Mouse (Mus musculus) hindbrain, postnatal 0 days (tissue): ENCODE results near the gene Cxcl14. TPM values are rescaled to one million over a fixed set of nuclear protein-coding genes. Genes with fewer than 3 reads are reported as not detected.

Experiments
- ATAC-seq: fragments of 200-750 bp; cut with Nextera tagmentation; 2 replicates; pipeline ENCODE4 v1.8.0; 2017; ENCODE audit warnings: mild to moderate bottlenecking, moderate TSS enrichment, moderate library complexity
- DNase-seq: peaks from one replicate; pipeline ENCODE4 v3.0.0-alpha.2; 2015; ENCODE audit warnings: low spot score
- H3K27ac ChIP-seq: fragments of 300-500 bp; sonication (generic); 2 replicates; pipeline ENCODE4 v1.5.1; 2014; ENCODE audit warnings: mild to moderate bottlenecking
- H3K27me3 ChIP-seq: fragments of 300-500 bp; sonication (generic); 2 replicates; pipeline ENCODE4 v1.6.1; 2014; ENCODE audit warnings: low read length, mixed read lengths; ENCODE audit not compliant: insufficient read depth
- H3K36me3 ChIP-seq: fragments of 300-500 bp; sonication (generic); 2 replicates; pipeline ENCODE4 v1.6.1; 2014; ENCODE audit warnings: low read length, mixed read lengths; ENCODE audit not compliant: insufficient read depth
- H3K4me1 ChIP-seq: fragments of 300-500 bp; sonication (generic); 2 replicates; pipeline ENCODE4 v1.6.1; 2014; ENCODE audit warnings: antibody characterized with exemption, low read length, mixed read lengths; ENCODE audit not compliant: insufficient read depth
- H3K4me2 ChIP-seq: fragments of 300-500 bp; sonication (generic); 2 replicates; pipeline ENCODE4 v1.6.1; 2014; ENCODE audit warnings: low read depth, mild to moderate bottlenecking, low read length, moderate library complexity, mixed read lengths
- H3K4me3 ChIP-seq: fragments of 300-500 bp; sonication (generic); 2 replicates; pipeline ENCODE4 v1.5.1; 2014; ENCODE audit warnings: low read length
- H3K9ac ChIP-seq: fragments of 300-500 bp; sonication (generic); replicated peaks from 2 replicates; pipeline ENCODE4 v1.6.1; 2014; ENCODE audit warnings: mild to moderate bottlenecking, low read length, moderate library complexity, mixed read lengths
- H3K9me3 ChIP-seq: fragments of 300-500 bp; sonication (generic); 2 replicates; pipeline ENCODE4 v1.6.1; 2016; ENCODE audit warnings: low read length, mixed read lengths
- CTCF ChIP-seq: IDR thresholded peaks from 2 replicates; pipeline ENCODE4 v1.5.1; 2016; ENCODE audit warnings: antibody characterized with exemption, control low read depth, low read depth
- WGBS: fragments of 180-500 bp; shearing (Covaris S2); extraction: QIAGEN DNeasy Blood & Tissue Kit; methylation state at CpG from one replicate; pipeline ENCODE4 v1.1.7; 2014; 5-methylcytosine and 5-hydroxymethylcytosine counted together
- polyA plus RNA-seq: library from polyadenylated mRNA; unstranded; fragments of >200 nt; fragmentation: Nextera tagmentation; extraction: Ambion mirVana; gene quantifications from 2 replicates; pipeline ENCODE4 v1.2.1, GENCODE M21; 2015
- total RNA-seq: library from RNA; depleted of rRNA; stranded (reverse); fragments of >200 nt; gene quantifications from 2 replicates; pipeline ENCODE4 v1.2.3, GENCODE M21; 2014; rRNA removed

Gene Cxcl14
- 17.5 and 20.2 TPM in 2 replicates for total RNA-seq
- polyA plus RNA-seq = 19.2 and 19.9 TPM in 2 replicates

GRCm38 (mm10) chr13:56295943-56296658 lies at the start of gene Cxcl14:
Gene Cxcl14 (minus strand): TSS chr13:56296551.
- Histone ChIP-seq H3K27ac (0 out of 2 replicates have a peak within 1 kb of the TSS, but pooled peaks have one; percentile 41), H3K4me1 (peaks cover 11% of the 10 kb centered on the region; the same call in 1 of the 2 replicates), H3K4me2 (peak within 1 kb of the TSS; percentile 68), H3K36me3 (no peaks in the 10 kb centered on the region), H3K9ac (peak within 1 kb of the TSS; percentile 47; the same call in 1 of the 2 replicates), H3K9me3 (no peaks in the 10 kb centered on the region), H3K27me3 (peaks cover 25% of the 10 kb centered on the region), H3K4me3 (peak within 1 kb of the TSS; percentile 44)
- WGBS = 1% methylated on average over 58 of the region's 76 CpGs
- ATAC-seq = peak; percentile 72
- no peak for TF ChIP-seq CTCF
- DNase-seq = peak; percentile 65

GRCm38 (mm10) chr13:56344355-56344754 lies 48.0 kb upstream of the Cxcl14 start:
- ATAC-seq (no peak), DNase-seq (no peak)
- H3K36me3 ChIP-seq = no peaks in the 10 kb centered on the region
- H3K4me3 ChIP-seq = no peak overlapping the region
- no peak overlapping the region for H3K4me2 ChIP-seq
- WGBS = 86% methylated on average over 12 of the region's 12 CpGs
- H3K9me3 ChIP-seq = no peaks in the 10 kb centered on the region
- no peaks in the 10 kb centered on the region for H3K4me1 ChIP-seq
- H3K9ac ChIP-seq = no peak overlapping the region
- TF ChIP-seq CTCF = no peak
- H3K27me3 ChIP-seq = no peaks in the 10 kb centered on the region
- H3K27ac ChIP-seq = no peak overlapping the region

GRCm38 (mm10) chr13:56342491-56342890 lies 46.1 kb upstream of the Cxcl14 start:
- Histone ChIP-seq H3K9ac (no peak overlapping the region), H3K9me3 (no peaks in the 10 kb centered on the region), H3K27ac (no peak overlapping the region), H3K4me1 (no peaks in the 10 kb centered on the region), H3K36me3 (no peaks in the 10 kb centered on the region), H3K27me3 (no peaks in the 10 kb centered on the region), H3K4me3 (no peak overlapping the region), H3K4me2 (no peak overlapping the region)
- 62% methylated on average over 10 of the region's 10 CpGs for WGBS
- DNase-seq (no peak), ATAC-seq (no peak)
- no peak for TF ChIP-seq CTCF

- no peak overlapping the region for H3K9ac ChIP-seq
- DNase-seq (peak; percentile 79), ATAC-seq (peak; percentile 58)
- no peak for TF ChIP-seq CTCF
- H3K27ac ChIP-seq = no peak overlapping the region
- H3K4me3 ChIP-seq = no peak overlapping the region
- H3K36me3 ChIP-seq = no peaks in the 10 kb centered on the region
- H3K27me3 ChIP-seq = no peaks in the 10 kb centered on the region
- no peaks in the 10 kb centered on the region for H3K9me3 ChIP-seq
- H3K4me2 ChIP-seq = no peak overlapping the region
- WGBS = 60% methylated on average over 13 of the region's 13 CpGs
- no peaks in the 10 kb centered on the region for H3K4me1 ChIP-seq
Observed at GRCm38 (mm10) chr13:56340513-56340912, 44.2 kb upstream of the Cxcl14 start.

- ATAC-seq = no peak
- TF ChIP-seq CTCF = no peak
- WGBS = 90% methylated on average over 8 of the region's 8 CpGs
Observed at GRCm38 (mm10) chr13:56339816-56340215, 43.5 kb upstream of the Cxcl14 start.

GRCm38 (mm10) chr13:56336982-56337381 lies 40.6 kb upstream of the Cxcl14 start:
- Histone ChIP-seq H3K27ac (no peak overlapping the region), H3K9me3 (no peaks in the 10 kb centered on the region), H3K4me3 (no peak overlapping the region), H3K4me2 (no peak overlapping the region), H3K27me3 (no peaks in the 10 kb centered on the region), H3K4me1 (no peaks in the 10 kb centered on the region), H3K9ac (no peak overlapping the region), H3K36me3 (no peaks in the 10 kb centered on the region)
- TF ChIP-seq CTCF = no peak
- whole genome bisulfite sequencing = 36% methylated on average over 8 of the region's 8 CpGs
- peak; percentile 24 for DNase-seq
- no peak for ATAC-seq

More at GRCm38 (mm10) chr13:56339816-56340215, 43.5 kb upstream of the Cxcl14 start:
- H3K4me1 ChIP-seq = no peaks in the 10 kb centered on the region
- no peak overlapping the region for H3K27ac ChIP-seq
- H3K9me3 ChIP-seq = no peaks in the 10 kb centered on the region
- H3K27me3 ChIP-seq = no peaks in the 10 kb centered on the region
- no peaks in the 10 kb centered on the region for H3K36me3 ChIP-seq
- H3K4me2 ChIP-seq = no peak overlapping the region
- no peak overlapping the region for H3K9ac ChIP-seq
- DNase-seq = no peak
- H3K4me3 ChIP-seq = no peak overlapping the region
